In genomic region chr2:128156557-128157412, GRCm38 (mm10) we compare ENCODE assay signal across 13 mouse cellular contexts. TPM values are rescaled to one million over a fixed set of nuclear protein-coding genes. Genes with fewer than 3 reads are reported as not detected.
DNase-seq lines count a peak whose midpoint lies in the region; ATAC-seq and TF ChIP-seq lines count a peak whose summit lies in the region.
"Had no signal": no experiment of that assay in that cellular context is flagged by ENCODE, and none has a peak within 500 bp of the region (broad histone marks: within the 10 kb centered on the region; RNA-seq: fewer than 3 reads in every experiment).

No protein-coding gene starts in this region.

- no peak overlapping the region for H3K4me3 ChIP-seq in forebrain, embryonic 14.5 days (ENCODE audit: low read depth, low read length)
- H3K4me3 ChIP-seq in forebrain, embryonic 16.5 days (replicated peaks; ENCODE audit: low read length) = no peak overlapping the region
- no peak overlapping the region for H3K4me3 ChIP-seq in lung, embryonic 15.5 days
- peak overlapping the region; percentile 36 for H3K4me3 ChIP-seq in erythroblast, embryonic 14.5 days (replicated peaks)
- H3K4me3 ChIP-seq in liver, embryonic 16.5 days (ENCODE audit: low read depth, low read length) = no peak overlapping the region
- H3K4me3 ChIP-seq in thymus, adult 2 months (ENCODE audit: control insufficient read depth, insufficient read depth, low read length) = no peak overlapping the region
- H3K4me3 ChIP-seq: forebrain, embryonic 13.5 days; heart, embryonic 15.5 days had no signal

- TF ChIP-seq CTCF in thymus, adult 2 months (IDR thresholded peaks at IDR 0.05; ENCODE audit: borderline replicate concordance, control insufficient read depth, extremely low read depth, insufficient read depth, low read length, poor library complexity) = no peak

- H3K4me1 ChIP-seq in forebrain, embryonic 14.5 days (ENCODE audit: control insufficient read depth, insufficient read depth, low read length) = peaks cover 10% of the 10 kb centered on the region
- peaks cover 22% of the 10 kb centered on the region for H3K4me1 ChIP-seq in forebrain, embryonic 16.5 days (replicated peaks; ENCODE audit: control insufficient read depth, insufficient read depth, low read length)
- peaks cover 55% of the 10 kb centered on the region for H3K4me1 ChIP-seq in lung, embryonic 15.5 days
- peaks cover 62% of the 10 kb centered on the region for H3K4me1 ChIP-seq in erythroblast, embryonic 14.5 days (ENCODE audit: control insufficient read depth)
- H3K4me1 ChIP-seq in liver, embryonic 16.5 days (ENCODE audit: control insufficient read depth, low read depth, low read length) = peaks cover 47% of the 10 kb centered on the region
- peaks cover 73% of the 10 kb centered on the region for H3K4me1 ChIP-seq in thymus, adult 2 months (replicated peaks; ENCODE audit: control insufficient read depth, insufficient read depth, low read length)

- 71% methylated on average over 12 of the region's 12 CpGs for WGBS in forebrain, embryonic 14.5 days
- WGBS in forebrain, embryonic 16.5 days = 68% methylated on average over 12 of the region's 12 CpGs
- 38% methylated on average over 12 of the region's 12 CpGs for WGBS in lung, embryonic 15.5 days
- WGBS in liver, embryonic 16.5 days (ENCODE audit: insufficient replicate concordance) = 26% methylated on average over 12 of the region's 12 CpGs
- 61% methylated on average over 12 of the region's 12 CpGs for WGBS in thymus, adult 2 months

- no peak for TF ChIP-seq POLR2A in thymus, adult 2 months (IDR thresholded peaks at IDR 0.05; ENCODE audit: control insufficient read depth, extremely low read depth, insufficient read depth, low read length, poor library complexity)

- 0 out of 2 replicates have a peak, but pooled peaks have one; percentile 11 for ATAC-seq in forebrain, embryonic 14.5 days
- ATAC-seq in forebrain, embryonic 16.5 days = no peak; the same call in 1 of the 2 replicates
- ATAC-seq in lung, embryonic 15.5 days (ENCODE audit: borderline replicate concordance, extremely low read depth, low FRiP score, low TSS enrichment) = peak; percentile 55; the same call in 1 of the 2 replicates
- ATAC-seq in liver, embryonic 16.5 days (ENCODE audit: low read depth) = peak; percentile 82
- no peak for ATAC-seq in inflammation-experienced regulatory T-cells, adult 6 months

- H3K27me3 ChIP-seq in forebrain, embryonic 14.5 days (replicated peaks; ENCODE audit: control insufficient read depth, insufficient read depth, low read length) = no peaks in the 10 kb centered on the region
- H3K27me3 ChIP-seq in forebrain, embryonic 16.5 days (replicated peaks; ENCODE audit: control insufficient read depth, insufficient read depth, low read length) = no peaks in the 10 kb centered on the region
- H3K27me3 ChIP-seq in lung, embryonic 15.5 days = no peaks in the 10 kb centered on the region
- no peaks in the 10 kb centered on the region for H3K27me3 ChIP-seq in erythroblast, embryonic 14.5 days (ENCODE audit: control insufficient read depth)
- no peaks in the 10 kb centered on the region for H3K27me3 ChIP-seq in liver, embryonic 16.5 days (ENCODE audit: control insufficient read depth, insufficient read depth, low read depth, low read length)
- no peaks in the 10 kb centered on the region for H3K27me3 ChIP-seq in thymus, adult 2 months (ENCODE audit: control insufficient read depth, insufficient read depth, low read length)
- H3K27me3 ChIP-seq: forebrain, embryonic 13.5 days; heart, embryonic 15.5 days had no signal

- no peak overlapping the region for H3K9ac ChIP-seq in forebrain, embryonic 14.5 days (ENCODE audit: low read length)
- H3K9ac ChIP-seq in forebrain, embryonic 16.5 days (replicated peaks; ENCODE audit: low read depth, low read length) = no peak overlapping the region
- H3K9ac ChIP-seq in lung, embryonic 15.5 days = no peak overlapping the region
- no peak overlapping the region for H3K9ac ChIP-seq in liver, embryonic 16.5 days (ENCODE audit: low read depth, low read length)
- H3K9ac ChIP-seq: forebrain, embryonic 13.5 days; heart, embryonic 15.5 days had no signal

- no peak overlapping the region for H3K4me2 ChIP-seq in forebrain, embryonic 14.5 days (ENCODE audit: low read length)
- no peak overlapping the region for H3K4me2 ChIP-seq in forebrain, embryonic 16.5 days (ENCODE audit: low read length)
- no peak overlapping the region for H3K4me2 ChIP-seq in lung, embryonic 15.5 days
- peak overlapping the region; percentile 28 for H3K4me2 ChIP-seq in liver, embryonic 16.5 days (ENCODE audit: low read depth, low read length)
- H3K4me2 ChIP-seq: forebrain, embryonic 13.5 days; heart, embryonic 15.5 days had no signal

- H3K9me3 ChIP-seq in forebrain, embryonic 14.5 days (replicated peaks; ENCODE audit: control insufficient read depth, low read length) = no peaks in the 10 kb centered on the region
- no peaks in the 10 kb centered on the region for H3K9me3 ChIP-seq in forebrain, embryonic 16.5 days (ENCODE audit: control insufficient read depth, low read length)
- no peaks in the 10 kb centered on the region for H3K9me3 ChIP-seq in lung, embryonic 15.5 days
- no peaks in the 10 kb centered on the region for H3K9me3 ChIP-seq in erythroblast, embryonic 14.5 days (ENCODE audit: control insufficient read depth, low read length)
- no peaks in the 10 kb centered on the region for H3K9me3 ChIP-seq in liver, embryonic 16.5 days (replicated peaks; ENCODE audit: control insufficient read depth, low read length)
- H3K9me3 ChIP-seq: forebrain, embryonic 13.5 days; heart, embryonic 15.5 days had no signal

- no peak overlapping the region for H3K27ac ChIP-seq in forebrain, embryonic 14.5 days (ENCODE audit: low read depth, low read length)
- H3K27ac ChIP-seq in forebrain, embryonic 16.5 days (ENCODE audit: low read length) = no peak overlapping the region
- H3K27ac ChIP-seq in lung, embryonic 15.5 days = peak overlapping the region; percentile 43
- no peak overlapping the region for H3K27ac ChIP-seq in liver, embryonic 16.5 days (ENCODE audit: low read length)
- H3K27ac ChIP-seq in thymus, adult 2 months (ENCODE audit: control insufficient read depth, insufficient read depth, low read length) = no peak overlapping the region
- H3K27ac ChIP-seq: forebrain, embryonic 13.5 days had no signal

- H3K36me3 ChIP-seq in forebrain, embryonic 14.5 days (ENCODE audit: control insufficient read depth, insufficient read depth, low read length) = 0 out of 2 replicates have a peak, but pooled peaks cover 3% of the 10 kb centered on the region
- H3K36me3 ChIP-seq in forebrain, embryonic 16.5 days (ENCODE audit: control insufficient read depth, insufficient read depth) = no peaks in the 10 kb centered on the region
- H3K36me3 ChIP-seq in lung, embryonic 15.5 days = peaks cover 13% of the 10 kb centered on the region; the same call in 1 of the 2 replicates
- peaks cover 69% of the 10 kb centered on the region for H3K36me3 ChIP-seq in erythroblast, embryonic 14.5 days (ENCODE audit: control insufficient read depth)
- no peaks in the 10 kb centered on the region for H3K36me3 ChIP-seq in liver, embryonic 16.5 days (ENCODE audit: control insufficient read depth, insufficient read depth)
- no peaks in the 10 kb centered on the region for H3K36me3 ChIP-seq in thymus, adult 2 months (ENCODE audit: control insufficient read depth, insufficient read depth, low read length)

- DNase-seq in forebrain, embryonic 14.5 days (ENCODE audit: low spot score) = no peak
- DNase-seq in lung, postnatal 10 days = no peak
- no peak for DNase-seq in thymus, adult 2 months
- DNase-seq: cerebellum, postnatal 14 days; kidney, postnatal 25 days; midbrain, embryonic 14.5 days had no signal

RNA-seq across cellular contexts. Expression of gene Bcl2l11, which starts 30.9 kb away (rescaled TPM):
- 6.6 and 8.2 TPM in 2 replicates for polyA plus RNA-seq in forebrain, embryonic 14.5 days (2014; fragmentation: Nextera tagmentation; extraction: Ambion mirVana)
- 8.8 and 10.1 TPM in 2 replicates for polyA plus RNA-seq in forebrain, embryonic 16.5 days (2015; fragmentation: Nextera tagmentation; extraction: Ambion mirVana)
- polyA plus RNA-seq in lung, embryonic 15.5 days (2015; fragmentation: Nextera tagmentation; extraction: Ambion mirVana) = 29.2 and 29.4 TPM in 2 replicates
- 0.67 and 1.2 TPM in 2 replicates for polyA plus RNA-seq in erythroblast, embryonic 14.5 days (2012)
- 5.5 and 6.0 TPM in 2 replicates for polyA plus RNA-seq in liver, embryonic 16.5 days (2015; fragmentation: Nextera tagmentation; extraction: Ambion mirVana)
- 54.4 and 63.3 TPM in 2 replicates for polyA plus RNA-seq in thymus, adult 2 months (2012; rRNA removed)
- polyA plus RNA-seq in inflammation-experienced regulatory T-cells, adult 6 months (2017; shearing (Covaris generic)) = 10 to 100 TPM in 2 of 3 experiments, 1 to 10 TPM in 1; 8.8 to 16.6 (median 14.3) TPM

Comparison
In these comparisons a context has a peak if more than half of its experiments do, and no peak if none do; other contexts are left out.
1. ATAC-seq: peak in forebrain, embryonic 14.5 days (single experiment), lung, embryonic 15.5 days (single experiment) and liver, embryonic 16.5 days (single experiment); none in forebrain, embryonic 16.5 days (single experiment) and inflammation-experienced regulatory T-cells, adult 6 months (single experiment).